Mouse (Mus musculus) embryo, embryonic 9.5 days (tissue): ENCODE measurements at regions not wholly inside any gene's neighbourhood (a gene's known extent, or its start where the extent isn't known, plus 50 kb on each side); places are given as distances from the start of the nearest gene placed in this dataset.
A peak's percentile ranks its signal among the peaks of the same experiment; 100 is the strongest.
"Not testable (repeated sequence)": the region's sequence is repeated elsewhere in the genome, so short reads cannot be mapped to it uniquely, and the experiment has no call there.

Experiments
- DNase-seq: peaks from one replicate; pipeline ENCODE4 v3.0.0-alpha.2; 2017; ENCODE audit errors: extremely low spot score

GRCm38 (mm10) chr5:14309981-14310380 is 204.7 kb upstream of the Pclo start:
- DNase-seq: no peak

GRCm38 (mm10) chr5:14311729-14312128 is 203.0 kb upstream of the Pclo start:
- no peak for DNase-seq

- DNase-seq: no peak
Measured at GRCm38 (mm10) chr5:14320216-14320615, 194.5 kb upstream of the Pclo start.

GRCm38 (mm10) chr5:14322000-14322399 is 192.7 kb upstream of the Pclo start:
- DNase-seq: no peak

- no peak for DNase-seq
Measured at GRCm38 (mm10) chr5:14360446-14360845, 154.3 kb upstream of the Pclo start.

GRCm38 (mm10) chr5:14389184-14389890 is 125.4 kb upstream of the Pclo start:
- peak; percentile 57 for DNase-seq

- DNase-seq: no peak
Measured at GRCm38 (mm10) chr5:14391793-14392192, 122.9 kb upstream of the Pclo start.

GRCm38 (mm10) chr5:14403381-14403780 is 111.3 kb upstream of the Pclo start:
- DNase-seq: not testable (repeated sequence)

GRCm38 (mm10) chr5:14404344-14404743 is 110.4 kb upstream of the Pclo start:
- no peak for DNase-seq

- DNase-seq: no peak
Measured at GRCm38 (mm10) chr5:14415234-14415862, 99.4 kb upstream of the Pclo start.

GRCm38 (mm10) chr5:14453082-14453481 is 61.6 kb upstream of the Pclo start:
- DNase-seq: peak; percentile 2
